Mouse (Mus musculus): ENCODE measurements around the gene Elmo3. TPM values are rescaled to one million over a fixed set of nuclear protein-coding genes. Genes with fewer than 3 reads are reported as not detected.

Elmo3 gene
- polyA plus RNA-seq, 2 experiments: 2.5 to 4.2 TPM

GRCm38 (mm10) chr8:105350186-105350585 lies 44.8 kb downstream of the Elmo3 start:
- Histone ChIP-seq H3K27ac (no peak overlapping the region), H3K4me3 (ENCODE audit: insufficient read depth in 1 of 2, low read depth in 2 of 2, low read length in 2 of 2) (no peak overlapping the region), H3K36me3 (replicated peaks; ENCODE audit: control insufficient read depth, insufficient read depth, low read depth) (no peaks in the 10 kb centered on the region), H3K4me1 (replicated peaks; ENCODE audit: control insufficient read depth in 2 of 2, insufficient read depth in 2 of 2, low read length in 1 of 2) (peaks cover 9 to 10% of the 10 kb centered on the region in 2 experiments; a peak in 3 of 4 replicates), H3K4me2 (ENCODE audit: low read depth) (no peak overlapping the region), H3K9ac (replicated peaks) (no peak overlapping the region), H3K9me3 (ENCODE audit: control insufficient read depth, low read length) (no peaks in the 10 kb centered on the region), H3K27me3 (ENCODE audit: control insufficient read depth, insufficient read depth, low read length) (peaks cover 51% of the 10 kb centered on the region)
- WGBS (ENCODE audit: insufficient replicate concordance): 49% methylated on average over 7 of the region's 7 CpGs
- ATAC-seq (ENCODE audit: insufficient read depth) (no peak), DNase-seq (ENCODE audit: low read depth in 3 of 3, low spot score in 3 of 3) (no peak)
- no peak for TF ChIP-seq EP300 (IDR thresholded peaks at IDR 0.05; ENCODE audit: low read depth)
- no peak for TF ChIP-seq CTCF (IDR thresholded peaks at IDR 0.05; ENCODE audit: low read depth)

GRCm38 (mm10) chr8:105353583-105354135 lies 48.3 kb downstream of the Elmo3 start:
- Histone ChIP-seq H3K27ac (no peak overlapping the region), H3K4me1 (replicated peaks; ENCODE audit: control insufficient read depth in 2 of 2, insufficient read depth in 2 of 2, low read length in 1 of 2) (peaks cover 1 to 4% of the 10 kb centered on the region in 2 experiments; a peak in 1 of 4 replicates), H3K4me3 (ENCODE audit: insufficient read depth in 1 of 2, low read depth in 2 of 2, low read length in 2 of 2) (no peak overlapping the region), H3K27me3 (ENCODE audit: control insufficient read depth, insufficient read depth, low read length) (peaks cover 28% of the 10 kb centered on the region), H3K9ac (replicated peaks) (no peak overlapping the region), H3K4me2 (ENCODE audit: low read depth) (no peak overlapping the region), H3K9me3 (ENCODE audit: control insufficient read depth, low read length) (no peaks in the 10 kb centered on the region), H3K36me3 (replicated peaks; ENCODE audit: control insufficient read depth, insufficient read depth, low read depth) (no peaks in the 10 kb centered on the region)
- DNase-seq (ENCODE audit: low read depth in 3 of 3, low spot score in 3 of 3) (no peak), ATAC-seq (ENCODE audit: insufficient read depth) (no peak)
- 66% methylated on average over 8 of the region's 8 CpGs for WGBS (ENCODE audit: insufficient replicate concordance)
- TF ChIP-seq CTCF (IDR thresholded peaks at IDR 0.05; ENCODE audit: low read depth) (no peak), EP300 (IDR thresholded peaks at IDR 0.05; ENCODE audit: low read depth) (no peak)

GRCm38 (mm10) chr8:105354549-105354948 lies 49.1 kb downstream of the Elmo3 start:
- DNase-seq (ENCODE audit: low read depth in 3 of 3, low spot score in 3 of 3) (no peak), ATAC-seq (ENCODE audit: insufficient read depth) (no peak)
- Histone ChIP-seq H3K27me3 (ENCODE audit: control insufficient read depth, insufficient read depth, low read length) (peaks cover 19% of the 10 kb centered on the region), H3K27ac (no peak overlapping the region), H3K4me2 (ENCODE audit: low read depth) (no peak overlapping the region), H3K4me3 (ENCODE audit: insufficient read depth in 1 of 2, low read depth in 2 of 2, low read length in 2 of 2) (no peak overlapping the region), H3K9ac (replicated peaks) (no peak overlapping the region), H3K36me3 (replicated peaks; ENCODE audit: control insufficient read depth, insufficient read depth, low read depth) (no peaks in the 10 kb centered on the region), H3K4me1 (replicated peaks; ENCODE audit: control insufficient read depth in 2 of 2, insufficient read depth in 2 of 2, low read length in 1 of 2) (0 out of 4 replicates have a peak, but pooled peaks cover 0 to 4% of the 10 kb centered on the region in 2 experiments), H3K9me3 (ENCODE audit: control insufficient read depth, low read length) (no peaks in the 10 kb centered on the region)
- TF ChIP-seq EP300 (IDR thresholded peaks at IDR 0.05; ENCODE audit: low read depth) (no peak), CTCF (IDR thresholded peaks at IDR 0.05; ENCODE audit: low read depth) (no peak)
- 71% methylated on average over 4 of the region's 4 CpGs for WGBS (ENCODE audit: insufficient replicate concordance)

GRCm38 (mm10) chr8:105355179-105356024 lies 50.0 kb downstream of the Elmo3 start:
- ATAC-seq (ENCODE audit: insufficient read depth) (no peak), DNase-seq (ENCODE audit: low read depth in 3 of 3, low spot score in 3 of 3) (no peak)
- WGBS (ENCODE audit: insufficient replicate concordance): 42% methylated on average over 26 of the region's 26 CpGs
- no peaks in the 10 kb centered on the region for H3K9me3 ChIP-seq (ENCODE audit: control insufficient read depth, low read length)
- H3K4me1 ChIP-seq (replicated peaks; ENCODE audit: control insufficient read depth in 2 of 2, insufficient read depth in 2 of 2, low read length in 1 of 2): 0 out of 4 replicates have a peak, but pooled peaks cover 0 to 4% of the 10 kb centered on the region in 2 experiments
- H3K27ac ChIP-seq: no peak overlapping the region
- H3K36me3 ChIP-seq (replicated peaks; ENCODE audit: control insufficient read depth, insufficient read depth, low read depth): no peaks in the 10 kb centered on the region
- H3K27me3 ChIP-seq (ENCODE audit: control insufficient read depth, insufficient read depth, low read length): peaks cover 11% of the 10 kb centered on the region
- H3K9ac ChIP-seq (replicated peaks): no peak overlapping the region
- H3K4me3 ChIP-seq (ENCODE audit: insufficient read depth in 1 of 2, low read depth in 2 of 2, low read length in 2 of 2): no peak overlapping the region
- no peak overlapping the region for H3K4me2 ChIP-seq (ENCODE audit: low read depth)
- no peak for TF ChIP-seq EP300 (IDR thresholded peaks at IDR 0.05; ENCODE audit: low read depth)
- TF ChIP-seq CTCF (IDR thresholded peaks at IDR 0.05; ENCODE audit: low read depth): no peak

- Histone ChIP-seq H3K4me2 (ENCODE audit: low read depth) (no peak overlapping the region), H3K4me3 (ENCODE audit: insufficient read depth in 1 of 2, low read depth in 2 of 2, low read length in 2 of 2) (no peak overlapping the region), H3K9ac (replicated peaks) (no peak overlapping the region), H3K4me1 (replicated peaks; ENCODE audit: control insufficient read depth in 2 of 2, insufficient read depth in 2 of 2, low read length in 1 of 2) (0 out of 4 replicates have a peak, but pooled peaks cover 0 to 4% of the 10 kb centered on the region in 2 experiments), H3K36me3 (replicated peaks; ENCODE audit: control insufficient read depth, insufficient read depth, low read depth) (no peaks in the 10 kb centered on the region), H3K27ac (no peak overlapping the region), H3K9me3 (ENCODE audit: control insufficient read depth, low read length) (no peaks in the 10 kb centered on the region), H3K27me3 (ENCODE audit: control insufficient read depth, insufficient read depth, low read length) (no peaks in the 10 kb centered on the region)
- DNase-seq (ENCODE audit: low read depth in 3 of 3, low spot score in 3 of 3) (no peak), ATAC-seq (ENCODE audit: insufficient read depth) (no peak)
- TF ChIP-seq CTCF (IDR thresholded peaks at IDR 0.05; ENCODE audit: low read depth) (no peak), EP300 (IDR thresholded peaks at IDR 0.05; ENCODE audit: low read depth) (no peak)
- WGBS (ENCODE audit: insufficient replicate concordance): 74% methylated on average over 14 of the region's 14 CpGs
These were observed 51.3 kb downstream of the Elmo3 start for GRCm38 (mm10) chr8:105356681-105357080.
